Mouse (Mus musculus): ENCODE results near the gene Cic.

Cic gene

GRCm38 (mm10) chr7:25267301-25267750 is at the start of gene Cic:
TSS of gene Cic (plus strand) at chr7:25267704.
- peak; percentile 99 for DNase-seq (ENCODE audit: low read depth)

GRCm38 (mm10) chr7:25218705-25219415 is 48.6 kb upstream of the Cic start:
- DNase-seq (ENCODE audit: low read depth): peak; percentile 76

GRCm38 (mm10) chr7:25219416-25219750 is 48.1 kb upstream of the Cic start:
- no peak for DNase-seq (ENCODE audit: low read depth)

- DNase-seq (ENCODE audit: low read depth): peak; percentile 97
Observed at GRCm38 (mm10) chr7:25219756-25220456, 47.6 kb upstream of the Cic start.

GRCm38 (mm10) chr7:25220457-25221101 is 46.9 kb upstream of the Cic start, which contains the start of gene Dedd2:
TSS of gene Dedd2 (minus strand) at chr7:25220615.
- no peak for DNase-seq (ENCODE audit: low read depth)

- DNase-seq (ENCODE audit: low read depth): peak; percentile 99
Observed at GRCm38 (mm10) chr7:25221102-25221883, 46.2 kb upstream of the Cic start, which contains the start of gene Zfp526. TSS of gene Zfp526 (plus strand) at chr7:25221425.

GRCm38 (mm10) chr7:25222275-25222967 is 45.1 kb upstream of the Cic start:
- no peak for DNase-seq (ENCODE audit: low read depth)

- no peak for DNase-seq (ENCODE audit: low read depth)
Observed at GRCm38 (mm10) chr7:25227523-25228300, 39.8 kb upstream of the Cic start.

- no peak for DNase-seq (ENCODE audit: low read depth)
Observed at GRCm38 (mm10) chr7:25230690-25231285, 36.7 kb upstream of the Cic start.

- DNase-seq (ENCODE audit: low read depth): no peak
Observed at GRCm38 (mm10) chr7:25232101-25232648, 35.3 kb upstream of the Cic start.

GRCm38 (mm10) chr7:25233061-25233460 is 34.4 kb upstream of the Cic start:
- no peak for DNase-seq (ENCODE audit: low read depth)

- DNase-seq (ENCODE audit: low read depth): no peak
Observed at GRCm38 (mm10) chr7:25235526-25235925, 32.0 kb upstream of the Cic start.

- DNase-seq (ENCODE audit: low read depth): peak; percentile 98
Observed at GRCm38 (mm10) chr7:25237249-25238014, 30.1 kb upstream of the Cic start, which contains the start of gene Gsk3a. TSS of gene Gsk3a (minus strand) at chr7:25237851.

GRCm38 (mm10) chr7:25238015-25238706 is 29.3 kb upstream of the Cic start:
- DNase-seq (ENCODE audit: low read depth): peak; percentile 94

GRCm38 (mm10) chr7:25238829-25239623 is 28.5 kb upstream of the Cic start:
- peak; percentile 91 for DNase-seq (ENCODE audit: low read depth)

- DNase-seq (ENCODE audit: low read depth): no peak
Observed at GRCm38 (mm10) chr7:25240631-25241030, 26.9 kb upstream of the Cic start.

- peak; percentile 93 for DNase-seq (ENCODE audit: low read depth)
Observed at GRCm38 (mm10) chr7:25241062-25241461, 26.4 kb upstream of the Cic start.

- no peak for DNase-seq (ENCODE audit: low read depth)
Observed at GRCm38 (mm10) chr7:25243361-25243760, 24.1 kb upstream of the Cic start.

Data from NIH3T3 (cell line).